Mouse (Mus musculus): Measurements from ENCODE around the gene Hid1.

Hid1 gene

DNA sequence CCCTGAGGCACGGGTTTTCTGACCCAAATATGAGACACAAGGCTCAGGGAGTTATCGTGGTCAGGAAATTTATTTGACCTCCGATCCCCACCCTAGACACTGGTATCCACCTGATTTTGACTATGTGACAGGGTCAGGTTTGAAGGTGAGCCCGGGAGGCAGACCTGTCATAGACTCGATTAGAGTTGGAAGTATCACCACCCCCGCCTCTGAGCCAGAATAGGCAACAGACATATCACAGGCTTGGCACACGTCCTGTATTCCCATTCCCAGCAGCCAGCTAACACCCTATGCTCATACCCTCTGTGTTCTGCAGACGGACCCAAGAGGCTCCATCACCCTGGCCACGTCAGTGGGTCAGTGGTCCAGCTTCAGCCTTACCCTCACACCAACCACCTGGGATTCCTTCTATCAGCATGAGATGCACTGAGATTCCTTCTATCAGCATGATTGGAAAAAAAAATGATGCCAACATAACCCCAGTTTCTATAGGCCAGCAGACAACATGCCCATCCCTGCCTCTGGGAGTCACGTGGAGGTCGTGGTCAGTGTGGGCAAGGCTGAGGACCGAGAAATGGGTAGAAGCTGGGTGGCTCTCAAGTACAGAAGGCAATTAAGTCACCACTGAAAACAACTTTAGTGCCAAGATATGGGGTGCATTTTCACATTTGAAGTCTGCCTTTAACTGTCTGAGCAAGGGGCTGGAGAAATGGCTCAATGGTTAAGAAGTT, 7.3 kb upstream of the Hid1 start:
- DNase-seq: no peak

DNA sequence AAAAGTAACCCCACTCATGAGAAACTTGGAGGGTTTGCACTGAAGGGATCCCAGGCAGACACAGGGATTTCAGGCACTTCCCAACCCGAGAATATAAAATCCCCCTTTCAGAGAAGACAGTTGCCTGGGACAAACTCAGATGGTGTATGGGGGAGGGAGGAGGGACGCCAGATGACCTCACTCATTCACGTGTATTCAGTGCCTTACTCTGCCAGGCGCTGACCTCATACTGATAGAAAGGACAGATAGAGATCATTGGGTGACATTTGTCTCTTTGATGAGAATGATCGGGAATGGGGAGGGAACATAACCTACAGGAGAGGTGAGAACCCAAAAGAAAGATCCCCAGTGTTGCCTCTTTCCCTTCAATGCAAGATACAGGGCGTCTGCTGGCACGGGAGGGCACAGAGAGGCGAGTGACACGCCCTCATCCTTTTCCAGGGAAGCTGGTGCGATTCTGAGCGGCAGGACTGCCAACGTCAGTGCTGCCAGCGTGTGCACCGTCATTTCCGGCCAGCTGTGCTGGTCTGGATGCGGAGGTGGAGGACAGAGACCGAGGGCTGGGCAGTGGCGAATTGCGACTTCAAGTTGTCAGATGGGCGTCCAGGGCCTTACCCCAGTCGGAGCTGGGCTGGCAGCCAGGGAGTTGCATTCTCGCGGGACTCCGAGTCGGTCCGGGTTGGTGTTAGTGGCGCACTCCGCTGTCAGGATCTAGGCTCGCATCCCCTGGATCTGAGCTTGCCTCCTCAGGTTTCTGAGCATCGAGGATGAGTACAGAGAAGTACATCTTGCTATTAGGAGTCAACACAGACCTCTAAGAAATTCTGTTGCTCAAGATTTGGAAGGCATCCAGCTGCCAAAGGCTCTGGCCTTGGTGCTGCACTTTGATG, 6.5 kb upstream of the Hid1 start:
- DNase-seq: no peak

DNA sequence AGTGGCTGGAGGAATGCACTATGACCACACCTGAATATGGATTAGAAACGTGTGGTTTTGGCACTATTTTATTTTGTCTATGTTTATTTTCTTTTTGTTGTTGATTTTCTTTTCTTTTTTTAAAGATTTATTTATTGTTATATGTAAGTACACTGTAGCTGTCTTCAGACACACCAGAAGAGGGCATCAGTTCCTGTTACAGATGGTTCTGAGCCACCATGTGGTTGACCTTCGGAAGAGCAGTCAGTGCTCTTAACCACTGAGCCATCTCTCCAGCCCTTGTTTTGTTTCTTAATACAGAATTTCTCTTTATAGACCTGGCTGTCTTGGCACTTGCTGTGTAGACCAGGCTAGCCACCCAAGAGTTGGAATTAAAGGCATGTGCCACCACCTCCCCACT, 5.2 kb upstream of the Hid1 start:
- no peak for DNase-seq

DNA sequence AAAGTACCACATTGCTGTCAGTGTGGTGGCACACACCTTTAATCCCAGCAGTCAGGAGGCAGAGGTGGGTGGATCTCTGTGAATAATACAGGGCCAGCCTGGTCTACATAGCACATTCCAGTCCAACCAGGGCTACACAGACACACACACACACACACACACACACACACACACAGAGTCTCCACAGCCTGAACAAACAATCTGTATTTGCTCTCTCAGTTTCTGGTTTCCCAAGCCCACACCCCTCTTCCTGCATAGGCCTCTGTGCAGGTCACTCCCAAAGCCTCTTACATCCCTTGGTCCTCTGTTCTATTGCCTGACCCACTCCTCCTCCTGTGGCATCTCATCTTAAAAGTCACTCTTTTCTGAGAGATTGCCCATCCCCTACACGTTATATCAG, 4.5 kb upstream of the Hid1 start:
- no peak for DNase-seq

DNA sequence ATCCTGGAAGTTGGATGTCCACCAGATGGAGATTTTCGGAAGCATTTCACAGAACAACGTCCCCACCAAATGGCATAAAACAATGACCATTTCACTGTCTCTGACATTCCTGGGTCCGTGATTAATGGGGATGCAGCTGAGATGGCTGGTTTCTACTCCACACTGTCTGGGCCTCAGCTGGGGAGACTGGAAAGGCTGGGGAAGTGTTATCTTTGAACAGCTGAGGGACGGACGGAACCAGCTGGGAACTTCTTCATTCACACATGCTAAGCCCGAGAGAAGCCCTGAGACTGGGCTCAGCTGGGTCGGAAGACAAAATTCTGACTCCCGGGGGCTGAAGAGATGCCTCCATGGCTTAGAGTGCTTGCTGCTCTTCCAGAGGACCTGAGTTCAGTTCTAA, 3.8 kb upstream of the Hid1 start:
- no peak for DNase-seq

DNA sequence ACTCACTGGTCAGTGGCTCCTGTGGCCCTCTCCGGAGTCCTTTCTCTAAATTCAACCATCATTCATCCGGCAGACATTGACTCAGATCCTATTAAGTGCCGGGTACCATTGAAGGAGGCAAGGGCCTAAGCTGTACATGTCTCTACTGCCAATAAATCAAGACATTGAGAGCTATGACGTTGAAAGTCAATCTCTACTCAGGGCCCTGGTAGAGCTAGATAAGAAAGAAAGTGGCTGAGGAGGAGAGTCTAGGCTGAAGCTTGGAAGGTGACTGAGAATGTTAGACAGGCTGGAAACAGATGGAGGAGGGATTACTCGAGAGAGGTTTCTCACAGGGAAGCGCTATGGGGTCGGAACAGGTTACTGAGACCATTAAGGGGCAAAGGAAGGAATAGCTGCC, 2.8 kb upstream of the Hid1 start:
- DNase-seq: no peak

DNA sequence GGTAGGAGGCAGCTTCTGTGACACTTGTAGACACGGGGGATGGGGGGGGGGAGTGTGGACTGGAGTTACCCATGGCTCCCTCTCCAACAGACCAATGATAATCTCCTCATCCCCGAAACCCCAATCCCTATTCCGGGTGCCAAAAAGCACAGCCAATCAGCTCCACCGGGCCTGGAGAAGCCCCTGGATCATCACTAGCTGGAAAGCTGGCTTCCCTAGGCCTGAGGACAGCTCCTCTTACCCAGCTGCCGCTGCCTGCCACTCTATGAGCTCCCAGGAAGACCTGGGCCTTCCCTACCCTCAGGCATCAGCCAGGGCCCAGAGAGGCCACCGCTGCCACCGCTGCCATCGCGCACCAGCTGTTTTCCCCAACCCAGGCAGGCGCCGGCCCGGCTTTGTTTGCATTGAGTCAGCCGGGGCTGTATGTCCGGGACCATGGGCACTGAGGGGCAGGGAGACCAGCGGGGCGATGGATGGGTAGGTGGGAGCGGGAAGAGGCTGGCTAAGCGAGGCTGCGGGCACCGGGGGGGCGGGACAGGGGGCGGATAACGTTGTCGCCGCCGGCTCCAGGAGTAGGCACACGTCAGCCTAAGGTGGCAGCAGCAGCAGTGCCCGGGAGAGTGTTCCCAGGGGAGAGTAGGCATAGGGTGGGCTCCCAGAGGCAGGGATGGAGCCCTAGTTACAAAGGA, 706 bp downstream of the Hid1 start:
- peak; percentile 36 for DNase-seq

DNA sequence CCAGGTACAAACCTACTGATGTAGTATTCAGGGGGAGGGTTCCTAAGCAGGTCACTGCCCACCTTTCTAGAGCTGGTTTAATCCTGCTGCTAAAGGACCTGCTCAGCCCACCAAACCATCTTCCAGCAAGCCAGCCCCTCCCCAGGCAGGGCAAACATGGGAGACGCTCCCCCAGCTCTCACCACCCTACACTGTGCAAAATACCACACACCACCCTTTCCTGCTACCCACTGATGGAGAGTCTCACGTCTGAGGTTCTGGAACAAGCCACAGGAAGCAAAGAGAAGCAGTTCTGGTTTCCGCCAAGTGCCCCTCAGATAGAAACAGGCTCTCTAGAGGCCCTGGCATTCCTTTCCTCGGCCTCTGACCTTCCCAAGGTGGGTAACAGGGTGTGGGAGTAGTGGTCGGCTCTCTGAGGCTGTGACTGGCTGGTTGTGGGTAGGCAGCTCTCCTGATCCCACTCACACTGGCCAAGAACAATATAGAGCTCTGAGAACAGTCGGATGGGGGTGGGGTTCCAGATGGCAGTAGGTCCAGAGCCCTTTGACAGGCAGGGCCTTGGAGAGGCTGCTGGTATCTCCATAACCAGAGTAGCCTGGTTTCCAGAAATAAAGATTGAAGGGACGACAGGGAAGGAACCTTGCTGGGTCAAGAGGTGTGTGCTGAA, 1.4 kb downstream of the Hid1 start:
- DNase-seq: no peak

DNA sequence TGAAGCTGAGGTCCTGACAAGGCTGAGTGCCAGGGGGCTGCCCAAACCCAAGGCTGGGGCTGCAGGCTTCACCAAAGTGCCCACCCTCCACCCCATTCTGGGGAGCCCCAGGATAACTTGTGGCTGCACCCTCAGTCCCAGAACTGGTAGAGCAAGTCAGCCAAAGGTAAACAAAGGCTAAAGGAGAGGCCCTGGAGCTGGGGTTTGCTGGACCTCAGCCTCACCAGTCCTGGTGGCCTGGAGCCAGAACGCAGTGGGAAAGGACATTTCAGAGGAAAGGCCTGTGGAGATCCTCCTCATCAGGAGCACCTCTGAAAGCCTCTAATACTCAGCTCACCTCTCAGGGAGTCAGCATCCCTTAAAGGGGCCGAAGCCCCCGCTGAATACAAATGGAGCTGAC, 3.4 kb downstream of the Hid1 start:
- DNase-seq: no peak

DNA sequence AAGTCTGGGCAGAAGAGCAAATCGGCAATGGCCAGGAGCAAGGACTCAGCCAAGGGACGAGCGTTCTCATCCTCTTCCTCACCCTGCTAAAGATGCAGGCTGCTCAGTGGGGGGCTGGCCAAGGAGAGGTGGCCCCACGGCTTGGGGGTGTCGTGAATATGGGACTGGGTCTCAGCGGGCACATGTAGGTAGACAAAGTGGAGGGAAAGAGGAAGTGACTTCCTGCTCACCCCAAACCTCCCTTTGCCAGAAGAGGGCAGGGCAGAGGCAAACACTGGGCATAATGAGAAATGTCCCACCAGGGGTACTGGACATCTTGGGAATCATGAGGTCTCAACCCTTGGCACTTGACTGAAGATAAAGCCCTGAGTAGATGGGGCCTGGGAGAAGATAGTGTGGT, 7.8 kb downstream of the Hid1 start:
- peak; percentile 63 for DNase-seq

DNA sequence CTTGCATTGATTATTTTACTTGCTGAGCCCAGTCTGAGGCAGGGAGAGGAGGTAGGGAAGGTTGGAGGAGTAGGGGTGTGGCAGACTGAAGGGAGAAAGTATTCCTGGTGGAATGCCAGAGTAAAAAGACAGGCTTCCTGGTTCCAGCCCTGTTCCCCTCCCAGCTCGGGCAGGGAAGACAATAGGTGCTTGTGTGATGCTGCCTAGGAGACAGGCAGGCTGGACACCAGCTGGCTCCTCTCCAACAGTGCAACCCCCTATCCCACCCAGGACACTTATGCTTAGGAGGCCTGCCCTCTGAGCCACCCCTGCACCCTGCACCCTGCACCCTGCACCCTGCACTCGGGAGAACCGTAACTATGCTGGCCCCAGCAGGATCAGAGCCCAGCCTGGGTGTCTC, 8.3 kb downstream of the Hid1 start:
- no peak for DNase-seq

DNA sequence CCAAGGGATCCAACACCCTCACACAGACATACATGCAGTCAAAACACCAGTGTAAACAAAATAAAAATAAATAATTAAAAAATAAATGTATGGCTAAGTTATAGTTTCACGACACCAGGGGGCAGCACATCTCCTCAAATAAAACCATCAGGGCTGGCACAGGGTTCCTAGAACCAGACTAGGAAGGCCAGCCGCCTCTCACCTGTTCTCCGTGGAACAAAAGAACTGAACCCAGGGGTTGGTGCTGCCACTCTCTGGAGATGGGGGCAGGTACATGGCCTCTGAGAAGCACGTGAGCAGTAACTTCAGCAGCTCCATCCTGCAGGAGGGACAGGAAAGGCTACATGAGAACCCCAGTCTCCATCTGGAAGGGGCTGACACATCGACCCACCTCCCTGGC, 9.1 kb downstream of the Hid1 start:
- peak; percentile 80 for DNase-seq

DNA sequence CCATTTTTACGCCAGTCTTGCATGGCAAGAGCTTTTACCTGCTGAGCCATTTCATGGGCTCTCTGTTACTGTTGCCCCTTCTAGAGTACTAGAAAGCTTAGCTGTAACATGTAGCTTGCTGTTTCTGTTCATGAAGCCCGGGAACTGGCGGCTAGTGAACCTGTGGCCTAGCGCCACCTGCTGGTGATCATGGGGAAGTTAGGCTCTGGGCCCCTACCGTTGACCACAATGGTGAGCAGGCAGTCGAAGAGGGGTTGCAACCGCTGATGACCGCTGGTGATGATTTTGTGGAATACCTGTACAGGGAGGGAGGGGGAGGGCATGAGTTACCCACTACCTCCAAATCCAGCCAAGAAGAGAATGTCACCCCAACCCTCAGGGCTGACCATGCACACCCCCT, 13.4 kb downstream of the Hid1 start:
- DNase-seq: peak; percentile 64

DNA sequence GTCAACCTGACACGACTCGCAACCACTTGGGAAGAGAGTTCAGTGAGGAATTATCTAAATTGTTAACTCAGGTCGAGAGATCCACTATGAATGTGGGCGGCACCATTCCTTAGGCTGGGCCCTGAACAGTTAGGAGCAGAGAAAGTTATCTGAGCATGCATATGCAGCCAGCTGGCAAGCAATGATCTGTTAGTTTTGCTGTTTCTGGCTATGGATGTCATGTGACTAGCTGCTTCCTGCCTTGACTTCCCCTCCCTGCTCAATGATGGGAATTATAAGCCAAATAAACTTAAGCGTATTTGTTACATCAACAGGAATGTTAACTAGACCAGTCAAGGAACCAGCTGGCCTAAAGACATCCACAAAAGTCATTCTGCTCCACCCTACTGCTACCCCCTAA, 14.2 kb downstream of the Hid1 start:
- no peak for DNase-seq

DNA sequence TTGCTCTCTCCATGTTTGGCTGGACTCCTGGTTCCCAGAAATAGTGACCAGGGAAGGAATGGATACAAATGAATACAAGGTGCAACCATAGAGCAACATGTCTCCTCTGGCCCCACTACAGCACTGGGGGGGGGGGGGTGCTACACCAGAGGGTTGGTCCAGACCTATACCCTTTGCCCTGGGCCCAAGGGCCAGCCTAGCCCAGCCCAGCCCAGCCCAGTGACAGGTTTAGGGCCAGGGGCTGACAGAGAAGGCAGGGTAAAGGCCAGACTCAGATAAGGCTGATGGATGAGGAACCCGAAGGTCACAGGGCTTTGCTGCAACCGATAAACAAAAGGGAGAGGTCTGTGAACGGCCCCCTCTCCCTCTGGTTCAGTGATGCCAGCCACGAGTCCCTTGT, 17.6 kb downstream of the Hid1 start:
- no peak for DNase-seq

DNA sequence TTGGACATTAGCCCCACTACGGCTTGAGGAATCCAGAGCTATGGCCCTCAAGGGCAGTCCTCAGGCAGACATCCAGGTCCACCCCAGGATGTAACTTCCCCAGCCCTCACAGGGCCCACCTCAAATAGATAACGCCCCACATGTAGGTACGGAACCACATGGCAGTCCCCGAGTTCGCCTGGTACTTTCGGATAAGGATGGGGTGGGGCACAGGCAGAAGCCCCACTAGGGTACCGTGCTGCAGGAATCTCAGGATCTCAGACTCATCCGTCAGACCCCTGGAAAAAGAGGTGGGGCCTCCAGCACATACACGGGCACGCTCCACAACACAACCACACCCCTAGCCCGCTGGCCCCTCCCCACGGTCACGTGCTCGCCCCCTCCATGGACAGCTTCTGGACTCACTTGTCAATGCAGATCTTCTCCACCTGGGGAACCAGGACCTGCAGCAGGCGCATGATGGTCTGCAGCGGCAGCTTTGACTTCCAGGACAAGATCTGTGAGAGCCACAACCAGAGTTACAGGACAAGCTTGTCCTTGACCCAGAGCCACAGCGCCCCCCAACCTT, 18.8 kb downstream of the Hid1 start:
- DNase-seq: no peak

DNA sequence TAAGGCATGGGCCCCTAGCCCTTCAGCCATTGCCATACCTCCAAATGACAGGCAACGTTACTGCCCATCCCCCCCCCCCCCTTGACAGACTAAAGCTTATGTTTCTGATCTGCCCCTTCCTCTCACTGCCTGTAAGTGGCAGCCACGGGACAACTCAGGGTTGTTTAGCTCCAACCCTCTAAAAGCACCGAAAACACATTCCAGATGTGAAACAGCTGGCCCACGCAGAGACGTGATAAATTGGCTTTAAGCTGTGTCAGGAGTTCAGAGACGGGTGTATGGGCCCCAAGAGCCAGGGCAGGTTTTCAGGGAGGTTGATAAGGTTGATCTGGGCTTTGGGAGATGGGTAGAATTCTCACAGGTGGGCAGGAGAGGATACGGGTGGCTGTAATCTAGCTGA, 22.0 kb downstream of the Hid1 start:
- no peak for DNase-seq

DNA sequence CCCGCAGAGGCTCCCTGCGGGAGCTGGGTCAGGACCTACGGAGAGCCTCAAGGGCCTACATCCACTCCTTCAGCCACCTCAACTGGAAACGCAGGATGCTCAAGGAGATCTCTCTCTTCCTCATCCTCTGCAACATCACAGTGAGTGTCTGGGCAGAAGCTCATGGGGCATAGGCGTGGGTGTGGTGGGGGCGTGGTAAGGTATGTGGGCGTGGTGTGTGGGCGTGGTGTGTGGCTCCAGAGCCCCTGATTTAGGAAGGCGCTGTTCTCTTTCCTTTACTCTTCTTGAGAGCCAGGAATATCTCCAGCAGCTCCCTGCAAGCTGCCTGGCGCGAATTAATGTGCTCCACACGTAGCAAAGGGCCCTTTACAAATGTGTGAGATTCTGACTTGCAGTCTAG, 22.6 kb downstream of the Hid1 start:
- DNase-seq: peak; percentile 33

DNA sequence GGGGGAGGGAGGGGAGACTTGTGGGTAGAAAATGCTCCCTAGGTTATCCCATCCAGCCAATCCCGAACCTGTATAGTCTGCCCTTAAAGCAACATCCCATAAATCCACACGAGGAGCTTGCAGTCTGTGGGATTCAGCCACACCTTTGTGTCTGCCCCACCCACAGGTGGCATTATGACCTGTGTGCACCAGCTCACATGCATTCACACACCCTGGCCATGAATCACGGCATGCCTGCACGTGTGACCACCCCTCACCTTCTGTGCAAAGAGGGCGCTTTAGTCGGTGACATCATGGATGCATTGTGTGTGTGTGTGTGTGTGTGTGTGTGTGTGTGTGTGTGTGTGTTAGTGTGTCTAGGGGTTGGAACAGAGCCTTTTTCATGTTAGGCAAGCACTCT, 25.7 kb downstream of the Hid1 start:
- no peak for DNase-seq

DNA sequence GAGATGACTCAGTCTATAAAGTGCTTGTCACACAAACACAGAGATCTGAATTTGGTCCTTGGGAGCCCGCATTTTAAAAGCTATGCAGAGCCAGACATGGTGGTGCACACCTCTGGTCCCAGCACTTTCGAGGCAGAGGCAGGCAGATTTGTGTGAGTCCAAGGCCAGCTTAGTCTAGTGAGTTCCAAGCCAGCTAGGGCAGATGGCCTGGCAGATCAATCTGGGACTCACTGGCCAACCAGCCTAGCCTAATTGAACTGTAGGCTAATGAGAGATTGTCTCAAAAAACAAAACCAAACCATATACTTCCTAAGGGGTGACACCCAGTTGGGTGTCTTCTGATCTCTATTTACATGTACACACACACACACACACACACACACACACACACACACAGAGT, 26.3 kb downstream of the Hid1 start:
- no peak for DNase-seq

DNA sequence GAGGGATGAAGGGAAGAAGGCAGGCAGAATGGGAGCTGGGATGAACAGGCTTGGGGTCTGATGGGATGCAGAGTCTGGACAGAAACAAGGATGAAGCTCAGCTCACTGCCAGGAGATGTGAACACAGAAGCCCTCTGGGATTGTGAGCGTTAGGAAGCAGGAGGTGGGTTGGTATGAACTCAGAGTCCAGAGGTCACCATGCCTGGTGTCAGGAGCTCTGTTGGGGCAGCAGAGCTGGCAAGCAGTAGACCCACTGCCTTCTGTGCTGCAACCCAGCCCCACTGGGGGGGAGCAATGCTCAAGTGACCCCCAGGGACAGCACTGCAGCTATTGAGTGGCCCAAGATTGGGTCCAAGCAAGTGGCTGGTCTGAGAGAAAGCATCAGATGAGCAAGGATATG, 29.7 kb downstream of the Hid1 start:
- no peak for DNase-seq

DNA sequence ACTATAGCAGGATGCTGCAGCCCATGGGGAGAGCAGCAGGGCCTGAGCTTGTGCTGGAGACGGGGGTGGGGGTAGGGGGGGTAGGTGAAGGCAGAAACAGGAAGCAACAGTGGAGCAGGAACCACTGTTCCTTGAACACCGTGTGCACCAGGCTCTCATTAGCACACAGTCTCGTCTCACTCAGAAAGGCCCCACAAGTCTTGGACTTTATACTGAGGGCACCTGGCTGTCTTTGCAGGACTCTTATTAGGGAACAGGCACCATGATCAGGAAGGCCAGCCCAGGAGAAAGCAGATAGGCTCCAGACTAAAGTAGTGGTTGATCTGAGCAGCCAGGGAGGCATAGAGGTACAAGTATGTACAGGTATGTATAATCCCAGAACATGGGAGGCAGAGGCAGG, 30.2 kb downstream of the Hid1 start:
- DNase-seq: no peak

DNA sequence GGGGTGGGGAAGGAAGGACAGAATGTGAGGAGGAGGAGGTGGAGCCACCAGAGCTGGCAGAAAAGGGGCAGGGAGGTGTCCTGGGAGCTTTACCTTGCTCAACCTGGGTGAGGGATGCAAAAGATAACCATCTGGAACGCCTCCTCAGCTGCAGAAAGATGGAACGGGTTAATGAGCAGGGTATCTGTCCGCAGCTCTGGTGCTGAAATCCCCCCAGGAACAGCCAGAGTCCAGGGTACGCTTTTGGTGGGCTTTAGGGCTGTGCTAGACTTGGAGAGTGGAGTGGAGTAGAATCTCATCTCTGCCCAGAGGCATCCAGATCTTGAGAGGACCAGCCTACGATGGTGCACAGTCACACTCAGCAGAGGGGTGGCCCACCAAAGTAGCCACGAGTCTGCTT, 31.4 kb downstream of the Hid1 start:
- no peak for DNase-seq

Measured in thymus, postnatal 25 days (tissue).